Mouse (Mus musculus) thymus, adult 18-20 months (tissue): ENCODE data around the gene Ano8.

Experiments used
- DNase-seq, 2 experiments: peaks; one replicate each; pipeline ENCODE4 v3.0.0; 2022; ENCODE audit warnings: mixed read lengths in 2 of 2

Gene Ano8

DNA sequence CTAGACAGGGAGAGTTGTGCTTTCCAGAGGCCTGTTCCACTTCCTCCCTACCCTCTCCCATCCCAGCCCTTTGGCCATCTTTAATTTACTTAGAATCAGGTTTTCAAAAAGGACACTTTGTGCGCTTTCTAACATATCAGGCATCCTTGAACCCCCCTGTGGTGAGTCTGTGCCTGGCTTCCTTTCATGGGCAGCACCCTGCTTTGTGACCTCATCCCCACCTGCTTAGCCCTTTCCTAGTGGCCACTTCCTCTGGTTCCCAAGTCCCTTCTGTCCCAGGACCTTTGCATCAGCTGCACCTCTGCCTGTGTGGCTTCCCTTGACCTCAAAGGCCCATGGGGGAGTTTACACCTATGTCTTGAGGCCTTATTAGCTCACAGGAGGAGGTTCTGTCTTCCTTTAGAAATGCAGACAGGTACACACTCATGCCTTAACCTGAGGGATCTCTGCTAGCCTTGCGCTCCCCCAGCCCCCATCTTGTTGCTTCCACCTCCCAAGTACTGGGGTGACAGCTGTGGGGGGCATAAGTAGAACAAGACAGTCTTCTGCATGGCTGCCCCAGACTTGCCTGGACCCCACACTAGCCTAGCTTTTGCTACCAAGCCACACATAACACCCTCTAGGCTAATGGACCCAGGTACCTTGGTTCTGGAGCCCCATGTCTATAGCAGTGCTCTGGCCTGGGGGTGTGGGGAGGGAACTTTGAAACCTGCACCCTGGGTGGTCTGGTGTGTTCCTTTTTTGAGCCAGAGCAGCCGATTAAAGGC, 15.4 kb downstream of the Ano8 start:
- DNase-seq: no peak

DNA sequence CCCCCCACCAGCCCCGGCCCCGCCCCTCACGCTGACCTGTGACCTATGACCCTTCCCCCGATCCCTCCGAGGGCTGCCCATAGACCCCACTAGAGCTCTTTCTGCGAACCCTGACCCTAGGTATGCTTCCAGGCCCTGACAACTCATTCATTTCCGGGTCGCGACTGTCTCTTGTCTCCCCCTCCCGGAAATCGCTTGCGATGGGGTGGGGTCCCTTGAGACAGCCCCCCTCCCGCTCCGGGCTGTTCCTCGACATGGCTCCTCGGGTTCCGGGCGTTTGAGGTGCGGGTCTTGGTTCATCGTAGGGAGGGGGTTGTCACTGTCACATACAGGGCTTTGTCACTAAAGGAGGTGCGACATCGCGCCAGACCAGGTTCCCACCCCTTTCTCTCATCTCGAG, 16.4 kb downstream of the Ano8 start:
- peak in 1 of 2 experiments; percentile 74 for DNase-seq

DNA sequence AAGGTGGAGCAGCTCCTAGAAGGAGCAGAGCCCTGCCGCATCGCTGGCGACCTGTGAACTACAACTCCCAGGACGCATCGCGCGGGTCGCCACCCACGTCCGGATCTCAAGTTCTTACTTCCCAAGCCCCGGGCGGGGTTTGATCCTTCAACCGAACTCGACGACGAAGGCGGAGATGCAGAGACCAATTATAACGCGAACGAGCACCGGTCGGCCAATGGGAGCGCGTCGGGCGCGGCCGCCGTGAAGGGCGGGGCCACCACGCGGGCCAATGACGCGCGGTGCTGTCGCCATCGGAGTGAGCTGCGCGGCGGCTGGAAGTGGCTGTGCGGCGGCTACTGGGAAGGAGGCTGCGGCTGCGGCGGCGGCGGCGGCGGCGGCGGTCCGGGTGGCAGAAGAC, 16.8 kb downstream of the Ano8 start, which contains the start of gene Dda1:
Dda1 (plus strand) TSS at position 284 of the 400 bp plus-strand sequence.
- DNase-seq: peak; percentile 97 to 98

DNA sequence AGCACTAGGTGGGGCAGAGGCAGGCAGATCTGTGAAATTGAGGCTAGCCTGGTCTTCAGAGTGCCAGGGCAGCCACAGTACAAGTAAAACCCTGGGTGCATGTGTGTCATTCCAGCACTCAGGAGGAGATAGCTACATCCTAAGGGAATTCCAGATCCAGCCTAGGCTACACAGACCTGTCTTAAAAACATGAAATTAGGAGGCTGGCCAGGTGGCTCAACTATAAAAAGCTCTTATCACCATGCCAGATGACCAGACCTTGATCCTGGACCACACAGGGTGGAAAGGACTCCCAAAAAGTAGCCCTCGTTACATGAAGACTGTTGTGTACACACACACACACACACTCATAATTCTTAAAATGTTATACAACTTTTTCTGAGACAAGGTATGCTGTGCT, 17.8 kb downstream of the Ano8 start:
- DNase-seq: no peak

DNA sequence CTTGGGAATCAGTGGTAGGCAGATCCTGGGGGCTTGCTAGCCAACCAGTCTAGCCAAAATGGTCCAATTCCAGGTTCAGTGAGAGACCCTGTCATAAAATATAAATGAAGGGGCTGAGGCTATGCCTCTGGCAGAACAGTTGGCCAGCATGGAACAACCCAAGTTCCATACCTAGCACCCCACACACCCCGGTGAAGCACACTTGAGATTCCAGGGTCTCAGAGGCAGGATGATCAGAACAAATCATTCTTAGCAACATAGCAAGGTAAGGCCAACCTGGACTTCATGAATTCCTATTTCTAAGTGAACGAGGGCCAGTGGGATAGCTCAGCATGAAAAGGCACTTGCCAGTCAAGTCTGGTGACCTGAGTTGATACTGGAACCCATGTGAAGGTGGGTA, 18.6 kb downstream of the Ano8 start:
- no peak for DNase-seq

DNA sequence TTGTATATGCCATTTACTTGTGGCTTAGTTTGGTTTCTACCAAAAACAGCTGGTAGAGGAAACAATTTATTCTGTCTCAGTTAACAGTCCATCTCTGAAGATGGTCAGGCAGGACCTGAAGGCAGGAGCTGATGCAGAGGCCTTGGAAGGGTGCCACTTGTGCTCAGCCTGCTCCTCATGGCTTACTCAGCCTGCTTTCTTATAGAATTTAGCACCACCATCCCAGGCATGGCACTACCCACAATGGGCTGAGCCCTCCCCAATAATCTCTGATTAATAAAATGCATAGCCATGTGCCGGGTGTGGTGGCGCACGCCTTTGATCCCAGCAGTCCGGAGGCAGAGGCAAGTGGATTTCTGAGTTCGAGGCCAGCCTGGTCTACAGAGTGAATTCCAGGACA, 19.6 kb downstream of the Ano8 start:
- no peak for DNase-seq

GRCm38 (mm10) chr8:71465733-71466132, 20.0 kb downstream of the Ano8 start:
- no peak for DNase-seq

DNA sequence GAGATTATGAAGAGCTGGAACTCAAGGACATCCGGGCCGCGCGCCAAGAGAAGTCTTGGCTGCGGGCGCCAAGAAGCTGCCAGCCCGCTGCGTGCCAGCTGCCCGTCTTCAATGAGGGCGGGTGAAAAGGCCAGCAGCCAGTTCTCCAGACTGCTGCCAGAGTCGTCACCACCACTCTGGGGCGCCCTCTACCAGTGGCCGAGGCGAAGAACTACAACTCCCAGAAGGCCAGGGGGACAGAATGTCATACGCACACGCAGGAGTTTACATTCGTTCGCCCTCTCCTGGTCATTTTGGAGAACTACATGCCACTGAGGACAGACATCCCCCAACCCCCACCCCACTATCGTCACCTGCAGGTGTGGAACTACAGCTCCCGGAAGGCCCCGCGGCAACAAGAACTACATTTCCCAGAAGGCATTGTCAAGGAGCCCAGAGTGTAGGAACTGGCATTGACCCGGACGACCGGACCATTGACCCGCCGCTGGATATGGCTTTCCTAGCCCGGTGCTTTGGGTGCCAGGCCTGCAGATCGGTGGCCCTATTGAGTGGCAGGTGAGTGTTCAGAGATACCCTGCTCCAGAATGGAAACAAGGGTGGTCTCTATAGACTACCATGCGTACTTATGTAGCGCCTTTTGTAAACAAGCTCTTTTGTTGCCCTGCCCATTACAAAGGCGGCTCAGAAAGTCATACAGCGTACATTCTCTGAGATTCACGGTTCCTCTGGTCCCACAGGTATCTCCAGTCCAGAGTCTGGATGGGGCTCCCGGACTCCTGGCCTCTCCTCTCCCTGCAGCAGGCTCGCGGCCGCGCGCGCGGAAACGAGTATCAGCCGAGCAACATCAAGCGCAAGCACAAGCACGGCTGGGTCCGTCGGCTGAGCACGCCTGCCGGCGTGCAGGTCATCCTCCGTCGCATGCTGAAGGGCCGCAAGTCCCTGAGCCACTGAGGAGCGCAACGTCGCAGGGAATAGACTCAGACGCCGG, 21.0 kb downstream of the Ano8 start, which contains the start of gene Mrpl34:
Mrpl34 (plus strand) TSS at position 447 of the 988 bp plus-strand sequence.
- DNase-seq: peak; percentile 95 to 99

DNA sequence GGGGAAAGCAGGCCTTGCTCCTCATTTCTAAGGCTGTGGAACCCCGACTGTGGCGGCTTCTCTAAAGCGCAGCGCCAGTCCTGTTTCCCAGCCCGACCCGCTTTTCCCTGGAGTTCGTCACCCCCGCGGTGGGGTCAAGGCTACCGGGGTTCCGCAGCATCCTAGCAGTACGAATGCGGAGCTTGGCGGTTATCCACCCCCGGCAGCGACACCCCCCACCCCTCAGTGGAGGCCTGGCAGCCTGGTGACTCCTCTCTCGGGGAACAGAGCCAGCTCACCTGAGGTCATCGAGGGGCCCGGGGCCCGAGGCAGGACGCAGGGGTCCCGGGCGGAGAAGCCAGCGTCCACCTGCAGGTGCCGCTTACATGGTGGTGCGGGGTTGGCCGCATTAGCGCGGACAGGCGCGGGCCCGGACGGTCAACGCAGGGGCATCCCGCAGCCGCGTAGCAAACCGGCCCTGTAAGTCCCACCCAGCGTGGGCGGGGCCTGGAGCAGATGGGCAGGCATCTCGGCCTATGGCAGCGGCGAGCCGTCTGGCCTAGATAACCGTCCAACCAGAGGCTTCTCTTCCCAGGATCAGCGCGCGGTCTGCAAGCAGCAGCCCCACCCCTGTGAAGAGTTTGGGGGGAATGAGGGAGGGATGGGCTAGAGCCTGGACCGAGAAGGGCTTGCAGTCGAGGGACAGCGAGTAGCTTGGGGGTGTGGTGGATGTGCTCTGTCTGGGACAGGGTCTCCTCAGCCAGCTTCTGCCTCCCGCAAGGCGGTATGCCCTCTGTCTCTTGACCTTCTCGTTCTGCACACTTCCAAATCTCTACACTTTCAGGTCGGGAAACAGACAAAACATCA, 22.4 kb downstream of the Ano8 start, which contains the start of gene Abhd8:
Abhd8 (minus strand) TSS at position 468 of the 846 bp plus-strand sequence.
- DNase-seq: peak; percentile 95 to 96

- DNase-seq: peak; percentile 72 to 87
These were observed 23.0 kb downstream of the Ano8 start for GRCm38 (mm10) chr8:71462786-71463185.

GRCm38 (mm10) chr8:71462191-71462590, 23.6 kb downstream of the Ano8 start:
- DNase-seq: peak in 1 of 2 experiments; percentile 6

GRCm38 (mm10) chr8:71461152-71461840, 24.5 kb downstream of the Ano8 start:
- peak in 1 of 2 experiments; percentile 11 for DNase-seq

DNA sequence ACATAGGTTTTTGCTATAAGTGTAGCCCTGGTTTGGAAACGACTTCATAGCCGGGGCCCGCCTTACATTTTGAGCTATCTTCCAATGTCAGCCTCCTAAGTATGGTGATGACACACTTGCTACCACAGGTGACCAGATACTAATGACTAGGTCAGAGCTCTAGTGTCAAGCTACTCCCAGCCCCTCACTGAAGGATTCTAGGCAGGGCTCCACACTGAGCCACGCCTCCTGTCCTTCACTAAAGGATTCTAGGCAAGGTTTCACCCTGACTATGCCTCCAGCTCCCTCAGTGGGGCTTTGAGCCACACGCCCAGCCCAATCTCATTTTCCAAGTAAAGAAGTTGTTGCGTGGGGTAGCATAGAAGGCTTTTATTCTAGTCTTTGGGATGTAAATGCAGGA, 25.0 kb downstream of the Ano8 start:
- DNase-seq: no peak

GRCm38 (mm10) chr8:71457659-71458270, 28.0 kb downstream of the Ano8 start:
- DNase-seq: peak in 1 of 2 experiments; percentile 9

- no peak for DNase-seq
These were observed 28.9 kb downstream of the Ano8 start for GRCm38 (mm10) chr8:71456906-71457305.

GRCm38 (mm10) chr8:71454668-71455067, 31.1 kb downstream of the Ano8 start:
- no peak for DNase-seq

DNA sequence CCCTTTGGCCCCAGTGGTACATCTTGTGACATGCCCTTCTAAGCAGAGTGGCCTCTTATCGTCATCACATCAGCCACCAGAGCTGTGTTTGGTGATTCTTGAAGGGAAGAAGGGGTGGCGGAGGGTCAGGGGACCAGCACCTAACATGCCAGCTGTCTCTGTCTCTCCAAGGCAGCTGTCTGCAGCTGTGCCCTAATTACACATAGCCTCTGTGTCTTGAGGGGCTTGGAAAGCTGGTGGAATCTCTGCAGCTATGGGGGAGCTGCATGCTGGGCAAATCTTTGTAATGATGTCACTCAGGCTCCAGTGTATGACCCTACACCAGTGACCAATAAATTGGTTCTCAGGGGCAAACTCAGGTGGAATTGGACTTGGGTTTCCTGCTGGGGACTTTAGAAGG, 33.1 kb downstream of the Ano8 start:
- DNase-seq: no peak

GRCm38 (mm10) chr8:71451777-71452176, 34.0 kb downstream of the Ano8 start:
- DNase-seq: no peak

GRCm38 (mm10) chr8:71451337-71451736, 34.4 kb downstream of the Ano8 start:
- no peak for DNase-seq

DNA sequence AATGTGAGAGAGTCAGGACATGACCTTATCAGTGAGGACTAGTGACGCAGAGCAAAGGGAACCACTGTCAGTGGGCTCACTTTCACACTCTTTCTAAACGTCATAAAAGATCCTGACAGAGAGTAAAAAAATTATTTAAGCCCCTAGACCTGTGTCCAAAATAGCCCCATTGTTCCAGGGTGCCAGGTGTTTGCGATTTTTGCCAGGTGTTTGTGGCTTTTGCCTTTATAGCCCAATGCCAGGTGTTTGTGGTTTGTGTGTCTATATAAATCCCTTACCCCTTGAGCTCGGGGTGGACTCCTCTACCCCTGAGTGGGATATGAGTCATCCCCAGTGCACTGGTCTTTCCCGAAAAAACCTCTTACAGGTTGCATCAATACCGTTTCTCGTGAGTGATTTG, 40.7 kb downstream of the Ano8 start:
- DNase-seq: no peak

DNA sequence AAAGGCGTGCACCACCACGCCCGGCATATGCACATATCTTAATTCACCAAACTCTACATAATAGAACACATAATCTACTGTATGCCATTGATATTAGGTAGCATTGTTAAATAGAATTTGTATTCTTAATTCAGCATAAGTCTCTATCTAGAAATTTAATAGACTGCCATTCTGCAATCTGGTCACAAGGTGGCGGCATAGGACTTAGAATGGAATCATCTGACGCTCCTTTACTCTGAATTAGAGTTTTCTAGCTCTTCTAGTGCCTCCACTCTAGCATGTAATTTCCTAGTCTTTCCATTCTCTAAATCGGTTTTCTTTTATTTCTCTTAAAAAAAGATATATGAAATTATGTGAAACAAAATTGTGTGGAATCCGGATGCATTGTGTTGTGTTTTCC, 44.4 kb downstream of the Ano8 start:
- no peak for DNase-seq
